Mouse (Mus musculus): ENCODE measurements around the gene Pdzrn3. TPM values are rescaled to one million over a fixed set of nuclear protein-coding genes. Genes with fewer than 3 reads are reported as not detected.

Gene Pdzrn3
- polyA plus RNA-seq, 1 experiment from 2014 or later: 5.5 TPM

GRCm38 (mm10) chr6:101234349-101234748 is 143.3 kb downstream of the Pdzrn3 start:
- 51% methylated on average over 10 of the region's 10 CpGs for WGBS
- no peaks in the 10 kb centered on the region for H3K9me3 ChIP-seq (ENCODE audit: control insufficient read depth)
- H3K4me3 ChIP-seq (ENCODE audit: low read depth, low read length): no peak overlapping the region
- no peak overlapping the region for H3K4me2 ChIP-seq (replicated peaks; ENCODE audit: low read depth)
- TF ChIP-seq CTCF (IDR thresholded peaks at IDR 0.05; ENCODE audit: low read depth): no peak
- no peak overlapping the region for H3K27ac ChIP-seq (ENCODE audit: low read depth, low read length)
- no peaks in the 10 kb centered on the region for H3K27me3 ChIP-seq (replicated peaks; ENCODE audit: control insufficient read depth, insufficient read depth, low read length)
- H3K4me1 ChIP-seq (replicated peaks; ENCODE audit: control insufficient read depth, insufficient read depth, low read length): peaks cover 4% of the 10 kb centered on the region
- no peaks in the 10 kb centered on the region for H3K36me3 ChIP-seq (ENCODE audit: control insufficient read depth, insufficient read depth)
- no peak overlapping the region for H3K9ac ChIP-seq (ENCODE audit: low read depth, low read length)
- no peak for ATAC-seq

GRCm38 (mm10) chr6:101233680-101234079 is 144.0 kb downstream of the Pdzrn3 start:
- TF ChIP-seq CTCF (IDR thresholded peaks at IDR 0.05; ENCODE audit: low read depth): no peak

GRCm38 (mm10) chr6:101227294-101227855 is 150.3 kb downstream of the Pdzrn3 start:
- Histone ChIP-seq H3K36me3 (ENCODE audit: control insufficient read depth, insufficient read depth) (no peaks in the 10 kb centered on the region), H3K4me2 (replicated peaks; ENCODE audit: low read depth) (no peak overlapping the region), H3K4me1 (replicated peaks; ENCODE audit: control insufficient read depth, insufficient read depth, low read length) (no peaks in the 10 kb centered on the region), H3K4me3 (ENCODE audit: low read depth, low read length) (no peak overlapping the region), H3K27me3 (replicated peaks; ENCODE audit: control insufficient read depth, insufficient read depth, low read length) (no peaks in the 10 kb centered on the region), H3K9ac (ENCODE audit: low read depth, low read length) (no peak overlapping the region), H3K9me3 (ENCODE audit: control insufficient read depth) (no peaks in the 10 kb centered on the region), H3K27ac (ENCODE audit: low read depth, low read length) (no peak overlapping the region)
- 72% methylated on average over 8 of the region's 8 CpGs for WGBS
- ATAC-seq: no peak
- no peak for TF ChIP-seq CTCF (IDR thresholded peaks at IDR 0.05; ENCODE audit: low read depth)

More at GRCm38 (mm10) chr6:101233680-101234079, 144.0 kb downstream of the Pdzrn3 start:
- Histone ChIP-seq H3K27me3 (replicated peaks; ENCODE audit: control insufficient read depth, insufficient read depth, low read length) (no peaks in the 10 kb centered on the region), H3K9ac (ENCODE audit: low read depth, low read length) (no peak overlapping the region), H3K9me3 (ENCODE audit: control insufficient read depth) (no peaks in the 10 kb centered on the region), H3K4me1 (replicated peaks; ENCODE audit: control insufficient read depth, insufficient read depth, low read length) (peaks cover 4% of the 10 kb centered on the region), H3K36me3 (ENCODE audit: control insufficient read depth, insufficient read depth) (no peaks in the 10 kb centered on the region), H3K4me3 (ENCODE audit: low read depth, low read length) (no peak overlapping the region), H3K27ac (ENCODE audit: low read depth, low read length) (no peak overlapping the region), H3K4me2 (replicated peaks; ENCODE audit: low read depth) (no peak overlapping the region)
- ATAC-seq: no peak
- 45% methylated on average over 6 of the region's 6 CpGs for WGBS

GRCm38 (mm10) chr6:101220307-101220706 is 157.4 kb downstream of the Pdzrn3 start:
- H3K36me3 ChIP-seq (ENCODE audit: control insufficient read depth, insufficient read depth): no peaks in the 10 kb centered on the region
- H3K4me2 ChIP-seq (replicated peaks; ENCODE audit: low read depth): no peak overlapping the region
- ATAC-seq: no peak
- H3K9ac ChIP-seq (ENCODE audit: low read depth, low read length): no peak overlapping the region
- no peak overlapping the region for H3K4me3 ChIP-seq (ENCODE audit: low read depth, low read length)
- WGBS: 69% methylated on average over 3 of the region's 3 CpGs
- no peaks in the 10 kb centered on the region for H3K4me1 ChIP-seq (replicated peaks; ENCODE audit: control insufficient read depth, insufficient read depth, low read length)
- TF ChIP-seq CTCF (IDR thresholded peaks at IDR 0.05; ENCODE audit: low read depth): peak; percentile 44
- no peak overlapping the region for H3K27ac ChIP-seq (ENCODE audit: low read depth, low read length)
- H3K27me3 ChIP-seq (replicated peaks; ENCODE audit: control insufficient read depth, insufficient read depth, low read length): no peaks in the 10 kb centered on the region
- H3K9me3 ChIP-seq (ENCODE audit: control insufficient read depth): no peaks in the 10 kb centered on the region

GRCm38 (mm10) chr6:101219004-101219403 is 158.7 kb downstream of the Pdzrn3 start:
- no peaks in the 10 kb centered on the region for H3K27me3 ChIP-seq (replicated peaks; ENCODE audit: control insufficient read depth, insufficient read depth, low read length)
- no peak overlapping the region for H3K9ac ChIP-seq (ENCODE audit: low read depth, low read length)
- TF ChIP-seq CTCF (IDR thresholded peaks at IDR 0.05; ENCODE audit: low read depth): no peak
- no peak for ATAC-seq
- 77% methylated on average over 3 of the region's 3 CpGs for WGBS
- H3K4me1 ChIP-seq (replicated peaks; ENCODE audit: control insufficient read depth, insufficient read depth, low read length): 0 out of 2 replicates have a peak, but pooled peaks cover 3% of the 10 kb centered on the region
- H3K27ac ChIP-seq (ENCODE audit: low read depth, low read length): no peak overlapping the region
- H3K4me3 ChIP-seq (ENCODE audit: low read depth, low read length): no peak overlapping the region
- no peaks in the 10 kb centered on the region for H3K9me3 ChIP-seq (ENCODE audit: control insufficient read depth)
- H3K4me2 ChIP-seq (replicated peaks; ENCODE audit: low read depth): no peak overlapping the region
- H3K36me3 ChIP-seq (ENCODE audit: control insufficient read depth, insufficient read depth): no peaks in the 10 kb centered on the region

GRCm38 (mm10) chr6:101218197-101218596 is 159.5 kb downstream of the Pdzrn3 start:
- Histone ChIP-seq H3K4me1 (replicated peaks; ENCODE audit: control insufficient read depth, insufficient read depth, low read length) (0 out of 2 replicates have a peak, but pooled peaks cover 3% of the 10 kb centered on the region), H3K4me3 (ENCODE audit: low read depth, low read length) (no peak overlapping the region), H3K4me2 (replicated peaks; ENCODE audit: low read depth) (no peak overlapping the region), H3K27ac (ENCODE audit: low read depth, low read length) (no peak overlapping the region), H3K9me3 (ENCODE audit: control insufficient read depth) (no peaks in the 10 kb centered on the region), H3K9ac (ENCODE audit: low read depth, low read length) (no peak overlapping the region), H3K27me3 (replicated peaks; ENCODE audit: control insufficient read depth, insufficient read depth, low read length) (no peaks in the 10 kb centered on the region), H3K36me3 (ENCODE audit: control insufficient read depth, insufficient read depth) (no peaks in the 10 kb centered on the region)
- ATAC-seq: no peak
- WGBS: 68% methylated on average over 4 of the region's 4 CpGs
- TF ChIP-seq CTCF (IDR thresholded peaks at IDR 0.05; ENCODE audit: low read depth): no peak
